Mouse (Mus musculus) cerebellum, adult (tissue): ENCODE results near the gene Olfr594.
"Not testable (repeated sequence)": the region's sequence is repeated elsewhere in the genome, so short reads cannot be mapped to it uniquely, and the experiment has no call there.

Experiments
- ATAC-seq: cut with Nextera tagmentation; 2 replicates; pipeline ENCODE4 v1.9.2; 2017; ENCODE audit warnings: mild to moderate bottlenecking, moderate library complexity, mixed read lengths; ENCODE audit not compliant: insufficient number of reproducible peaks, low FRiP score, low TSS enrichment

Olfr594 gene

DNA sequence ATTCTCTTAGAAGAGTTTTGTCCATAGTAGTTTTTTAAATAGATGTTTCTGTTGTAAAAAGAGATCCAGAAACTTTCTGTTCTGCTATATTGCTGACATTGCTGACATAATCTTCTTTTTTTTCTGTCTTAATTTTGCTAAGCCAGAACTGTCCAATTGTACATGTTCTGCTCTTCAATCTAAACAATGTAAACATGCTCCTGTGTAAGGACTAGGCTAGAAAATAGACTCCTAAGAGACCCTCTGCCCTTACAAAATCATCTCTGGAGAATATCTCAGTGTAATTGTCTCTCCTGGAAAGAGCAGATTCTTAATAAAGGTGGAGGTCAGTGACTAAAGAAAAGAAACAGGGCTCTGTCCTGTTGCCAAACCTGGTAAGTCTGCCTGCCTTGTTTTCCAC is at the start of gene Olfr594:
TSS of gene Olfr594 (plus strand) at position 301 of the 400 bp plus-strand sequence.
- ATAC-seq: no peak

DNA sequence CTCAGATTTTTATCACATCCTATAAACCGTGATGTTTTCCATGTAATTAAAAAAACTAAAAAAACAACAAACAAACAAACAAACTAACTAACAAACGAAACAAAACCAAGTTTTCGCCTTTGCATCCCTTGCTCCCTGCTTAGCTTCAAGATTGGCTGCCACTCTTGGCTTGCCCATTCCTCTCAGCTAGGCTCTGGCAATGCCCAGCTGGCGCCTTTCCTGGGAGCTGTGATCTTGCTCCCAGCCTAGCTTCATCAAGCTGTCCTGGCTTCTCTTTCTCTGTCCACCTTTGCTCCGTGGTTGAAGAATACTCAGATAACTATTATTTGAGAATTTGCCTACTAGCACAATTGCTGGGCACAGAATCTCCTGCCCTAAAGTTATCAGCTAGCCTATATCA is 47.1 kb upstream of the Olfr594 start:
- no peak for ATAC-seq

DNA sequence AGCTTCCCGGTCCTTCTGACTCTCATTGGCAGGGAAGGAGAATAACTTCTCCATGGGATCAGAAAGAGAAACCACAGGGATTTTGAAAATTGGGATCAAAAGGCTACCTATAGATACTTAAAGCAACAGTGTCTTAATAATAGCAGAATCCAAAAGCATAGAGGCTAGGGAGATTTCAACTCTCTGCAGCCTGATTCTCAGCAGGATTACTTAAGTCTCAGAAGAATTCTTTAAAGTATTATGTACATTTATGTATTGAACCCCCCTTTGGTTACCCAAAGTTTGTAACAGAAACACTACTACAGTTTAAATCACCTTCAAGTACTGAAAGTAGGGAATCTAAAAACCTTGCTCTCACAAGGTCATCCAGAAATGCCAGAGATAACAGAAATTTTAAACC is 38.6 kb upstream of the Olfr594 start, which contains the start of gene Olfr591:
TSS of gene Olfr591 (minus strand) at position 101 of the 400 bp plus-strand sequence.
- no peak for ATAC-seq

DNA sequence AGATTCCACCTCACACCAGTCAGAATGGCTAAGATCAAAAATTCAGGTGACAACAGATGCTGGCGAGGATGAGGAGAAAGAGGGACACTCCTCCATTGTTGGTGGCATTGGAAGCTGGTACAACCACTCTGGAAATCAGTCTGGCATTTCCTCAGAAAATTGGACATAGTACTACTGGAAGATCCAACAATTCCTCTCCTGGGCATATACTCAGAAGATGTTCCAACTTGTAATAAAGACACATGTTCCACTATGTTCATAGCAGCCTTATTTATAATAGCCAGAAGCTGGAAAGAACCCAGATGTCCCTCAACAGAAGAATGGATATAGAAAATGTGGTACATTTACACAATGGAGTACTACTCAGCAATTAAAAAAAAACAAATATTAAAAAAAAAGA is 32.3 kb upstream of the Olfr594 start, which contains the start of gene Olfr592:
TSS of gene Olfr592 (plus strand) at position 301 of the 400 bp plus-strand sequence.
- not testable (repeated sequence) for ATAC-seq

DNA sequence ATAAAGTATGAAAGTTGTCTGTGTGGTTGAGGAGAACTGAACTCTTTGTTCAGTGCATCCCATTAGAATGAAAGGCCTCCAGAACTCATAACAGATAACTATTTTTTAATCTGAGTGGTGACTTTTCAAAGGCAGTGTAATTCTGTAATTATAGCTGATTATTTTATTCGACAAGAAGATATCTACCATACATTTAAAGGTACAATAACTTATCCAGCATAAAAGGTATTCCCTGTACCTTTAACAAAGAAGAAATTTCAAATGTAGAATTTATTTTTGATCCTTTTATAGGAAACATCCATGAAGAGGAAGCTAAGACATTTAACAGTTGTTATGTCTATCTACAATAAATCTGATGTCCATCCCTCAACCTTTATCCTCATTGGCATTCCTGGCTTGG is 5.2 kb upstream of the Olfr594 start, which contains the start of gene Olfr593:
TSS of gene Olfr593 (plus strand) at position 301 of the 400 bp plus-strand sequence.
- ATAC-seq: no peak

DNA sequence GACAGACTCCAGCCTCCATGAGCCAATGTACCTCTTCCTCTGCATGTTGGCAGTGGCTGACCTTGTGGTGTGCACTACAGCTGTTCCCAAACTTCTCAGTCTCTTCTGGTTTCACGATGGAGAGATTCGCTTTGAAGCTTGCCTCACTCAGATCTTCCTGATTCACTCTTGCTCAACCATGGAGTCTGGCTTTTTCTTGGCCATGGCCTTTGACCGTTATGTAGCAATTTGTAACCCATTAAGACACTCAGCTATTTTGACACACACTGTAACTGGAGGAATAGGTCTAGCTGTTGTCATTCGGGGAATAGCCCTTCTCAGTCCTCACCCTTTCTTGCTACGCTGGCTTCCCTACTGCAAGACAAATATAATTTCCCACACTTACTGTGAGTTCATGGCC is 4.7 kb upstream of the Olfr594 start:
- not testable (repeated sequence) for ATAC-seq

DNA sequence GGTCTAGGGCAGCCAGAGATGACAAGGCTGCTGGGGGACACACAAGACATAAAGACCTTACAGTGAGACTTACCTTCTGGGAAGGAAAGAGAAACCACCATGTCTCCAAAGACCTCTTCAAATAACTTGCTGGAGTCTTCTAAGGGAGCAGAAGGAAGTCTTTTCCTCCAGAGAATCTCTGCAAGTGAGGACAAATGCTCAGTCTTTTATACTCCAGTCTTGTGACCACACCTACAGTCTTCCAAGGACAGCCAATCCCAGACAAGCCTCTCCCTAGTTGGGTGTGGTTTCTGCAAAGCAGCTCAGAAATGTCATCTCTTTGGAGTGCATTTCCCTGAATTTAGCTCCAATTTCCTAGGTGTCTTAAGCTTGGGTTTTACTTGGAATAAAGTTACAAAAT is 35.6 kb downstream of the Olfr594 start, which contains the start of gene Usp17ld:
TSS of gene Usp17ld (minus strand) at position 101 of the 400 bp plus-strand sequence.
- ATAC-seq: not testable (repeated sequence)
